Mouse (Mus musculus) kidney, postnatal 4 days (tissue): ENCODE measurements around the gene Nudt3.
A peak's percentile ranks its signal among the peaks of the same experiment; 100 is the strongest.

Experiments used
- DNase-seq, 2 experiments: peaks; one replicate each; pipeline ENCODE4 v3.0.0; 2021; ENCODE audit warnings: mixed read lengths in 2 of 2

The Nudt3 gene

DNA sequence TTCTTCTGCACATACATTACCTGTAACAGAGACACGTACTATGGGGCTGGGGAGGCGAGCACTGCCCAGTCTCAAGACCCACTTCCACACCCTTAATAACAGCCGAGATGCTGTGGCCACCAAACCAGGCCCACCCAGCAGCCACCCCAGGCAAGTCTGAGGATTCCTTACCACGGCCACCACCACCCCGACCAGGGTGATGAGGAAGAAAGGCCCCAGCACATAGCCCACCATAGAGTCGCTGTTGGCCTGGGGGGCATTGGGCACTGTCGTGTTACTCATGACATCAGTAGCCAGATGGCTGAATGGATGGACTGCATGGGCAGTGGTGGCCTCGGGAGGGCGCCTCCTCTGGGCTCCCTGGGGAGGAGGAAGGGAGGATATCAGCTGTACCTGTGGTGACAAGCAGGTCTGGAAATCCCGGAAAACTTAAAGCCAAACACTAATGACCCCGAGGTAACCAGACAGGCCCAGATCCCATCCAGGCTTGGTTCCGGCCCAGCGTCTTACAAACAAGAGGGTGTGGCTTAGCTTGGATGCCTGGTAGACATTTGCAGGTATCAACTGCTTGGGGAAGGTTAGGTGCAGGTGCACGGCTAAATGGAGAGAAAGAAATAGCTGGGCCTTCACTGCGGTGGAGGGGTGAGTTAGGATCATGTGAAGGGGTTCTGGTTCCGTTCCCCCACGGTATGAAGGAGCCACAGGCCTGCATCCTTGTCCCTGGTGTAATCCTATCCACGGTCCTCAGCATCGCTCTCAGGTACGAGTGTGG lies 58.7 kb downstream of the Nudt3 start:
- peak; percentile 49 to 59 for DNase-seq

GRCm38 (mm10) chr17:27563771-27564244 lies 59.5 kb downstream of the Nudt3 start:
- DNase-seq, result peak in 1 of 2 experiments; percentile 33

- DNase-seq, result peak in 1 of 2 experiments; percentile 47
Observed at GRCm38 (mm10) chr17:27561809-27562526, 61.3 kb downstream of the Nudt3 start.

- no peak for DNase-seq
Observed at GRCm38 (mm10) chr17:27560926-27561480, 62.3 kb downstream of the Nudt3 start.

DNA sequence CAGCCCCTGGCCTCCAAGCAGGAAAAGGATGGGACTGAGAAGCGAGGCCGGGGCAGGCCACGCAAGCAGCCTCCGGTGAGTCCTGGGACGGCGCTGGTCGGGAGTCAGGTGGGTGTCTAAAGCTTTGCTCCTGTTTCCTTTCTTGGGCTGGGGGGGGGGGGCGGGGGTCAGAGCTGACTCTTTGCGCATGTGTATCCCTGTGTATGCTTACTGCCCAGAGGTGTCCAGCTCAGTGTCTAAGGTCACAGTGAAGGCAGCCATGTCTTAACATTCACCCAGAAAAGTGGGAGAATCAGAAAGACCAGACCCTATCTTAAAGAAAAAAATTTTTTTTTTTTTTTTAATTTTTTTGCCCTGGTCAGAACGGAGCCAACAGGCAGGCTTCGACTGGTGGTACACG lies 63.7 kb downstream of the Nudt3 start:
- no peak for DNase-seq

- no peak for DNase-seq
Observed at GRCm38 (mm10) chr17:27558845-27559244, 64.5 kb downstream of the Nudt3 start.

- DNase-seq, result no peak
Observed at GRCm38 (mm10) chr17:27557927-27558661, 65.2 kb downstream of the Nudt3 start.

- peak; percentile 72 to 83 for DNase-seq
Observed at GRCm38 (mm10) chr17:27557181-27557926, 65.9 kb downstream of the Nudt3 start.

- DNase-seq, result peak; percentile 91 to 95
Observed at GRCm38 (mm10) chr17:27556315-27557011, 66.8 kb downstream of the Nudt3 start, which contains the start of gene Hmga1. Gene Hmga1 (plus strand): TSS chr17:27556497.

DNA sequence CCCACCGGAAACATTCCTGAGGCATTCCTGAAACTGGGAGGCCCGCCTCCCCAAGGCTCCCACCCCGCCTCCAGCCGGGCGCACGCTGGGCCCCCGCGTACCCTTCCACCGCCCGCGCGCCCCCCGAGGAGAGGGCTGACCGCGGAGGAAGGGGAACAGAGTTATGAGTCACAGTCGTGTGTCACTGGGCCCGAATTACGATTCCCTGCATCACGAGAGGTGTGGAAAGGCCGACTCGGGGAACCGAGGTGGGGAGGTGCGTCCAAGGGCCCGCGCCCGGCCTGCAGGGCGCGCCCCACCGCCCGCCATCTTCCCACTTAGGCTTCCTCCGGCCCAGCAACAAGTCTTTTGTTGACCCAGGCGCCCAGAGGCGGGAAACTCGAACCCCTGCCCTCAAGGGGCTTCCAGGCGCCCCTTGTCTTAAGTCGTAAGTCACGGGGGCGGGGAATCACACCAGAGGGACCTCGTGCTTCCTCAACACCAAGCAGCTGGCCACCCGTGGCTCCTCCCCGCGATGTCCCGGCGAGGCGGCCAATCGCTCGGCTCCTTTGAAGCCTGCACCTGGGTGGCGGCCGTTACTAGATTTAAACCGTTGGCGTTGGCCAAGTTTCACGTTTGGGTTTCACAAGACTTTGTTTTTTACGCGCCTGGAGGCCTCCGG lies 67.7 kb downstream of the Nudt3 start:
- peak; percentile 82 to 91 for DNase-seq

DNA sequence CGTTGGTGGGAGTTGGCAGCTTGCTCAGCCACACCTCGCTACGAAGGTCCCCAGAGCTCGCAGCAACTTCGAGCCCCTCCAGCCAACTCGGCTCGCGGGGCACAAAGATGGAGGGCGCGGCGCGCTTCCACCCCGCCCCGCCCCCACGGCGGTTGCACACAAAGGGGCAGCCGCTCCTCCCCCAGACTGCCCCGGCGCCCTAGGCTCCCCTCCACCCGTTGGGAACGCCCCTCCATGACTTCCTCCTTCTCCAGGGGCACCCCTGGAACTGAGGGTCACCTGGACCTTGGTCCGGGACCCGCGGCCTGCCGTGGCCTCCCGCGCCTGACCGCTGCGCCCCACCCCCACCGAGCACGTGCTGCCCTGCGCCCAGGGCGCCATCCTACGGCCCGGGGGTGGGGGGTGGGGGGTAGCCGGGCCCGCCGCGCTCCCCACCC lies 68.2 kb downstream of the Nudt3 start:
- peak; percentile 73 to 85 for DNase-seq

- DNase-seq, result peak in 1 of 2 experiments; percentile 43
Observed at GRCm38 (mm10) chr17:27554062-27554960, 69.0 kb downstream of the Nudt3 start.

DNA sequence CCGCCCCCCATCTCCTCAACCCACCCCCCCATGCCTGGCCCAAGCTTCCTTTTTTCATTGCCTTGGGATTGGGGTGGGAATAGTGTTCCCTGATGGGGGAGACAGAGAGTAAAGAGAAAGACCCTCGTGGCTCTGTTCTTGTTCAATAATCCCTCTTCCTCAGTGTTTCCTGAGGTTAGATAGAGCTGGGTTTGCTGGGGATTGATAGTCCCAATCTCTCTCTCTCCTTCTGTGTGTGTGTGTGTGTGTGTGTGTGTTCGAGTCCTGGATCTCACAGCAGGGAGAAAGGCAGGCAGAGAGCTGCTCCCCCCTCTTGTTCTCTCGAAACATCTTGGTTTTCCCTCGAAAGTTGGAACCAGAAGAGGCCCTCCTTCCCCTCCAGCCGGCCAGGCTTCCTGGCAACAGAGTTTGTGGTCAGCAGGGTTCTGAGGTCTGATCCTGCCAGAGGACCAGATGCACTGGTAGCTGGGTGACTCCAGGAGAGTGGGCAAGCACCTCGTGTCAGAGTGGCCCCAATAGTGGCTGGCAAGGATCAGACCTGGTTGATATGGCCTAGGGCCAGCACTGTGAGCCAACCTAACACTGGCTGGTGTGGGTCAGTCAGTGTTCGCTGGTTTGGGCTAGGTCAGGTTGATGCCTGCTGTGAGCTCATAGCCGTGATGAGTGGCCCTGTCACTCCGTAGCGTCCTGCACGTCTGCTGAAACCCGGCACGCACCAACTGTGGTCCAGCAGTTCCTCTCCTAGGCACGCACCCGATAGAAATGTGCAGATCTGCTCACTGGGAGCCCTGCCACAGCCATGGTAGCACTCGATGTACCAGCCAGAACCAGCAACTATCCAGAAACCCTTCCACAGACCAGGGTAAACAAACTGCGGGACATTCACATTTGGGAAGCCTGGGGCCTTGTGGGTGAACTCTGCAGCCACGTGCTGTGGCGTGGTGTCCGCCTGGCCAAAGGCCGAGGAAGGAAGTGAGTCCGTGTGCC lies 70.8 kb downstream of the Nudt3 start:
- DNase-seq, result no peak

DNA sequence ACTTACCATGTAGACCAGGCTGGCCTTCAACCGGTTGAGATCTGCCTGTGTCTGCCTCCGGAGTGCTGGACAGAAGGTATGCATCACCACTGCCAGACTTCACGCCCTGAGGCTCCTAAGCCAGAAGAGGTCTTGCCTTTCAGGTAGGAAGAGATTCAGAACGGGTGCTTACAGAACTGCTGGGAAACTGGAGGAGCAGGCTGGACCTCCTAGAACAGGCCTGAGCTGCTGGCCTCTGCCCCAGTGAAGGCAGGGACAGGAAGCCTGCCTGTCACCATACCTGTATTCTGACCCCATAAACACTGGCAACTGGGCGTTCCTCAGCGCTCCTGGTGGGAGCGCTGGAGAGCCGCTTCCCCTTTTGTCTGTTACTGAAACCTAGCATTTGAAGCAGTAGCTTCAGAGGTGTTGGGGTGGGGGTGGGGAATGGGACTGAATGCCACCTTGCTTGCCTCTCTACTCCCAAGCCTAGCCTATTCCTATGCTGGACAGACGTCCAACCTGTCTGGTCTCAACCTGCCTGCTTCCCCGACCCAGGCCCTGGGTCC lies 71.8 kb downstream of the Nudt3 start:
- no peak for DNase-seq

- no peak for DNase-seq
Observed at GRCm38 (mm10) chr17:27549234-27549633, 74.1 kb downstream of the Nudt3 start.

GRCm38 (mm10) chr17:27547253-27547868 lies 75.9 kb downstream of the Nudt3 start:
- peak; percentile 50 to 68 for DNase-seq

- peak in 1 of 2 experiments; percentile 33 for DNase-seq
Observed at GRCm38 (mm10) chr17:27546574-27547085, 76.7 kb downstream of the Nudt3 start.
